Mouse (Mus musculus): Measurements from ENCODE around the gene Atp6v0a1. TPM values are rescaled to one million over a fixed set of nuclear protein-coding genes. Genes with fewer than 3 reads are reported as not detected.

The Atp6v0a1 gene
- polyA plus RNA-seq, 1 experiment from 2014 or later = 35.0 TPM

DNA sequence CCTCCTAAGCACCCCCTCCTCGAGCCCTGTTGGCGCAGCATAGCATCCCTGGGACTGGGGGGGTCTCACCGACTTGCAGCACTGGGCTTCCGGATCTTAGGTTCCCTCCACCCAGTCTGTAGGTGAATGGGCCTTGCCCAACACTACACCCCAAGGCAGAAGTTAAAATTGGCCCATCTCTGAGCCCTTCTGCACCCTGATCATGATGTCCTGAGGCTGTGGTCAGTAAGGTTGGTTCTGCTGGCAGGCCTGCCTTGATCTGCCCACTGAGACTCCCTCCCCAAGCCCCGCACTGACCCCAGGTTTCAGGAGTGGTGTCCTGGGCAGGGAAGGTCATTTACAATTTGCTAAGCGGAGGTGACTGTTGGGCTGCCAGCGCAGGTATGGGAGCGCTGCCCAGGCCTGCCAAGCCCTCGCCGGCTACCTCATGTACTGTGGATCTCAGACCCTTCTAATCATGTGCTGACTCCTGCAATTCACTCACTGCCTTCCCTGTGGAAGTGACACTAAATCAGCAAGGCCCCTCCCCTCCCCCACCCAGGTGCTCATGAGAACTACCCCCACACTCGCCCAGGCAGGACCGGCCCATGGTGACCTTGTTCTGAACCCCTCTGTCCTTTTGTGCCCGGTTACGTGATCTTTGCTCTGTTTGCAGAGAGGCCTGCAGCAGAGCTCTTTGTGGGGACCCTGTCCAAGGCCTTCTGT, 53.9 kb downstream of the Atp6v0a1 start:
- ATAC-seq (ENCODE audit: low read depth) (no peak), DNase-seq (ENCODE audit: low spot score) (no peak)
- Histone ChIP-seq H3K36me3 (ENCODE audit: control insufficient read depth, insufficient read depth, low read length) (peaks cover 10% of the 10 kb centered on the region; the same call in 1 of the 2 replicates), H3K9me3 (ENCODE audit: control insufficient read depth, low read length) (no peaks in the 10 kb centered on the region), H3K9ac (ENCODE audit: low read depth, low read length) (peak overlapping the region; percentile 5), H3K27ac (replicated peaks; ENCODE audit: low read depth, low read length) (peak overlapping the region; percentile 92), H3K4me1 (ENCODE audit: control insufficient read depth, insufficient read depth, low read length) (peaks cover 44% of the 10 kb centered on the region), H3K4me2 (ENCODE audit: low read depth, low read length) (no peak overlapping the region), H3K27me3 (replicated peaks; ENCODE audit: control insufficient read depth, insufficient read depth, low read length) (no peaks in the 10 kb centered on the region), H3K4me3 (ENCODE audit: low read depth, low read length) (no peak overlapping the region)
- 71% methylated on average over 14 of the region's 14 CpGs for WGBS

DNA sequence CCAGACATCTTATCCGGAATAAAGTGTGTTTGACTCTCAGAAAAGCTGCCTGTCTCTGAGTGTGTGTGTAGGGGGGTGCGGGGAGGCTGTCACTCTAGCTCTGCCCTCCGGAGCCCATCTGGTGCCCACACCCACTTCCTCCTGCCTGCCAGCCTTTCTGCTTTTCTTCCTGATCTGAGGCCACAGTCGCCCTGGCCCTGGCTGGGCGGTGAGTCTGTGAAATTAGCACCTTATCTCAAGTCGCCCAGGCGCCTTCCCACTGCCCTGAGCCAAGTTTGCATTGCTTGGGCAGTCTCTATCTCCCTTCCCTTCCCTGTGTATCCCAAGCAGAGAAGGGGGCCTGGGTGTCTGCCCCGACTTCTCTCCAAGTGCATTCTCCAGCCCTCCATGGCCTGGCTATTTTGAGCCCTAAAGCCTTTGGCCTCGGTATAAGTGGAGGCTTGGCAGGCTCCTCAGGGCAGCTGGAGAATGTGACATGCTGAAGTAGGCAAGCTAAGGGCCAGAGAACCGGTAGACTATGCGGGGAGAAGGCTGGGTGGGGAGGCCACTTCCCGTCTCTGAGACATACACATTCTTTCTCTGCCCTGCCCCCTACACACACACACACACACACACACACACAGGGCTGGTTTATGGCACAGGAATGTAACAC, 54.5 kb downstream of the Atp6v0a1 start:
- WGBS = 28% methylated on average over 12 of the region's 12 CpGs
- H3K4me1 ChIP-seq (ENCODE audit: control insufficient read depth, insufficient read depth, low read length) = peaks cover 42% of the 10 kb centered on the region
- H3K27ac ChIP-seq (replicated peaks; ENCODE audit: low read depth, low read length) = peak overlapping the region; percentile 92
- H3K36me3 ChIP-seq (ENCODE audit: control insufficient read depth, insufficient read depth, low read length) = peaks cover 10% of the 10 kb centered on the region; the same call in 1 of the 2 replicates
- no peak overlapping the region for H3K4me2 ChIP-seq (ENCODE audit: low read depth, low read length)
- H3K9me3 ChIP-seq (ENCODE audit: control insufficient read depth, low read length) = no peaks in the 10 kb centered on the region
- H3K4me3 ChIP-seq (ENCODE audit: low read depth, low read length) = no peak overlapping the region
- no peaks in the 10 kb centered on the region for H3K27me3 ChIP-seq (replicated peaks; ENCODE audit: control insufficient read depth, insufficient read depth, low read length)
- peak overlapping the region; percentile 5 for H3K9ac ChIP-seq (ENCODE audit: low read depth, low read length)
- peak; percentile 68 for ATAC-seq (ENCODE audit: low read depth)
- DNase-seq (ENCODE audit: low spot score) = peak; percentile 75

DNA sequence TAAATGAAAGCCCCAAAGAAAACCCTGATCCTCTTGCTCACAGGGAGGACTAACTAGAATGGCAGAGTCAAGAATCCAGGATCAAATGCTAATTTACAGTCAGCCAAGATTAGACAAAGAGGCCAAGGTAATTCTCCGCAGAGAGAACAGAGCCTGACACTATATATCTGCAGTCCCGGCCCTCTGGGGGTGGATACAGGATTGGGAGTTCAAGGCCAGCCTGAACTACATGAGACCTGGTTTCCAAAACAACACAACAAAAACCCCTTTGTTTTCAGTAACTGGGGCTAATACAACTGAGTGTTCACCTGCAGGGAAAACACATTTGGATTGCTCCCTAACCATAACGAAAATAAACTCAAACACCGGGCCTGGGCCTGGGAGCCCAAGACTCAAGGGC, 55.2 kb downstream of the Atp6v0a1 start:
- Histone ChIP-seq H3K27me3 (replicated peaks; ENCODE audit: control insufficient read depth, insufficient read depth, low read length) (peaks cover 4% of the 10 kb centered on the region; the same call in 1 of the 2 replicates), H3K9me3 (ENCODE audit: control insufficient read depth, low read length) (no peaks in the 10 kb centered on the region), H3K27ac (replicated peaks; ENCODE audit: low read depth, low read length) (peak overlapping the region; percentile 92), H3K4me1 (ENCODE audit: control insufficient read depth, insufficient read depth, low read length) (peaks cover 43% of the 10 kb centered on the region), H3K4me3 (ENCODE audit: low read depth, low read length) (no peak overlapping the region), H3K9ac (ENCODE audit: low read depth, low read length) (no peak overlapping the region), H3K36me3 (ENCODE audit: control insufficient read depth, insufficient read depth, low read length) (peaks cover 10% of the 10 kb centered on the region; the same call in 1 of the 2 replicates), H3K4me2 (ENCODE audit: low read depth, low read length) (no peak overlapping the region)
- ATAC-seq (ENCODE audit: low read depth) (no peak), DNase-seq (ENCODE audit: low spot score) (no peak)
- WGBS = 73% methylated on average over 4 of the region's 4 CpGs

DNA sequence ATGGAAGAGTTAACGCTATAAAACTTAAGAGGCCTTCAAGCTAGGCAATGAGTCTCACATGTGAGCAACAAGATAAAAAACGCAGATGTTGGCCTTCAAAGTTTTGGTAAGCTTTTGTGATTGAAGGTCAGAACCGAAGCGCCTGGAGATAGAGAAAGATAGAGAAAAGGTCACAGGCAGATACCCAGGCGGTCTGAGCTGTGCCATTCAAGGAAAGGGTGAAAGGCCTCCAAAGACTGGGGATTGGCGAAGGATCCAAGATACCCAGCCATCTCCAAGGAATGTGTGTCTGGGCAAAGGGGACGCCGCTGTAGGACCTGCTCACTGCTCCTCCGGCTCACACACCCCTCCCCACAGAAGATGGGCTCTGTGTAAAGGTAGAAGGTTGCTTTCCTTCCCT, 55.8 kb downstream of the Atp6v0a1 start:
- H3K4me2 ChIP-seq (ENCODE audit: low read depth, low read length) = no peak overlapping the region
- H3K4me1 ChIP-seq (ENCODE audit: control insufficient read depth, insufficient read depth, low read length) = peaks cover 42% of the 10 kb centered on the region
- H3K36me3 ChIP-seq (ENCODE audit: control insufficient read depth, insufficient read depth, low read length) = peaks cover 10% of the 10 kb centered on the region; the same call in 1 of the 2 replicates
- DNase-seq (ENCODE audit: low spot score) (no peak), ATAC-seq (ENCODE audit: low read depth) (no peak)
- no peak overlapping the region for H3K4me3 ChIP-seq (ENCODE audit: low read depth, low read length)
- H3K27me3 ChIP-seq (replicated peaks; ENCODE audit: control insufficient read depth, insufficient read depth, low read length) = peaks cover 4% of the 10 kb centered on the region; the same call in 1 of the 2 replicates
- H3K27ac ChIP-seq (replicated peaks; ENCODE audit: low read depth, low read length) = no peak overlapping the region
- no peaks in the 10 kb centered on the region for H3K9me3 ChIP-seq (ENCODE audit: control insufficient read depth, low read length)
- WGBS = 94% methylated on average over 9 of the region's 9 CpGs
- H3K9ac ChIP-seq (ENCODE audit: low read depth, low read length) = no peak overlapping the region

DNA sequence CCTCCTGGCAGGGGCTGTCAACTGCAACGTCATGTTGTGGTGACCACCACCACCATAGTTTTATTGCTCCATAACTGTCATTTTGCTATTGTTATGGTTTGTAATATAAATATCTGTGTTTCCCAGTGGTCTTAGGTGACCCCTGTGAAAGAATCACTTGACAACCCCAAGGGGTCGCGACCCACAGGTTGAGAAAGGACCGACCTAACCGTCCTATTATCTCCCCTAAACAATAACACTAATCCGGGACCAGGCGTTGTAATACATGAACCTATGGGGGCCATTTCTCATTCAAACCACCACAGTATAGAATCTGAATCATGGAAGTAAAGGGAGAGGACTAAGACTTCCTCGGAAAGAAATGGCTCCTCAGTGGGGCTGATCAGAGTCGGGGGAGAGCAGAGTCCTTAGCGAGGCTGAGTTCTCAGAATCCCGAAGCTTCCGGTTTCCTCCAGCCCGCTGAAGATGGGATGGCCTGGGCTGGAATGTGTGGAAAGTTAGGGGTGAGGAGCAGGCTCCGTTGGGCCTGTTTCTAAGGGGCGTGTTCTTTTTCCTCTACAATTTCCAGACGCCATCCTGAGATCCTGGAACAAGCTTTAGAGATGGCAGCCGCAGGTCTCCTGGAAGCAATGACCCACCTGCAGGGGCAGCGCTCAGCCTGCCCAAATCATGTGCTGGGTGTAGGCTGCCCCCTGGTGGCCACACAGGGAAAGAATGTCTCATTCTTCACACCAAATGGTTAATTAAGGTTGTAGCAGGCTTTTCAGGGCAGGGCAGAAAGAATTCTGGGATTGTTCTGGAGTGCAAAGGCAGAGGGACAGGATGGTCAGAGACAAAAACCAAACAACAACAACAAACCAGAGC, 57.5 kb downstream of the Atp6v0a1 start:
- Histone ChIP-seq H3K27me3 (replicated peaks; ENCODE audit: control insufficient read depth, insufficient read depth, low read length) (peaks cover 6% of the 10 kb centered on the region; the same call in 1 of the 2 replicates), H3K27ac (replicated peaks; ENCODE audit: low read depth, low read length) (no peak overlapping the region), H3K9ac (ENCODE audit: low read depth, low read length) (peak overlapping the region; percentile 28; the same call in 1 of the 2 replicates), H3K4me3 (ENCODE audit: low read depth, low read length) (peak overlapping the region; percentile 21), H3K4me1 (ENCODE audit: control insufficient read depth, insufficient read depth, low read length) (peaks cover 32% of the 10 kb centered on the region), H3K36me3 (ENCODE audit: control insufficient read depth, insufficient read depth, low read length) (peaks cover 10% of the 10 kb centered on the region; the same call in 1 of the 2 replicates), H3K9me3 (ENCODE audit: control insufficient read depth, low read length) (no peaks in the 10 kb centered on the region), H3K4me2 (ENCODE audit: low read depth, low read length) (peak overlapping the region; percentile 51)
- DNase-seq (ENCODE audit: low spot score) = peak; percentile 84
- WGBS = 24% methylated on average over 18 of the region's 18 CpGs
- ATAC-seq (ENCODE audit: low read depth) = no peak

DNA sequence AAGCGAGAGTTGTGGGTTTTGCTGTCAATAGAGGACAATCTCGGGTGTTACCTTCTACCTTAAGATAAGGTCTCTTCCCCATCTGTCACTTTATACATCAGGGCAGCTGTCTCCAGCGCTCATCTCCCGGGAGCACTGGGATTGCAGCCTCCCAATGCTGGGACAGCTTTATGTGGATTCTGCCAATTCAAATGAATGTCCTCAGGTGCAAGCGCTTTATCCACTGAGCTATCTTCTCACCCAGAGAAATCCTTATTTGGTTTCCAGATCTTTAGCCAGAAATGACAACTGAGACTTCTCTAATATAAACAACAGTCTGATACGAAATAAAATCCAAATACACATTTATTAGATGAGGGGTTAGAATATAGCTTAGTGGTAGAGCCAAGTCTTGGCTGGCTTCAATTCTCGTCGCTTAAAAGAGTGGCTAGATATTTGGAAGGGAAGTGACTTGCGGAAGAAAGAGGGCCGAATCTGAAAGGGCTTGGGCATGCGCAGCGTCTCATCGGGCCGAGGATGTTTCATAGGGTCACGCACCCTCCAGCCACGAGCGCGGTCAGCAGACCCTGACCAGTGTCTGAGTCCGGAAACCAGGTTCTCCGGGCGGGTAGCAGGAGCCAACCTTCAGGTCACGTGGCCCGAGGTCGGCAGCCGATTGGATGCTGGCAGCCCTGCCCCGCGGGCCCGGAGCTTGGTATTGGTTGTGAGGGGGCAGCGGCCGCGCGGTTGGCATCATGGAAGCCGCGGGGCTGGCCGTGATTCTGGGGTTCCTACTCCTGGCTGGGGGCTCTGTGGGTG, 60.3 kb downstream of the Atp6v0a1 start, which contains the start of gene Naglu:
Gene Naglu, plus strand, starts transcription at position 622 of the 798 bp plus-strand sequence.
- Histone ChIP-seq H3K9me3 (ENCODE audit: control insufficient read depth, low read length) (no peaks in the 10 kb centered on the region), H3K4me1 (ENCODE audit: control insufficient read depth, insufficient read depth, low read length) (peaks cover 11% of the 10 kb centered on the region), H3K27me3 (replicated peaks; ENCODE audit: control insufficient read depth, insufficient read depth, low read length) (peaks cover 8% of the 10 kb centered on the region; the same call in 1 of the 2 replicates), H3K27ac (replicated peaks; ENCODE audit: low read depth, low read length) (no peak within 1 kb of the TSS), H3K4me3 (ENCODE audit: low read depth, low read length) (peak within 1 kb of the TSS; percentile 83), H3K36me3 (ENCODE audit: control insufficient read depth, insufficient read depth, low read length) (no peaks in the 10 kb centered on the region), H3K9ac (ENCODE audit: low read depth, low read length) (peak within 1 kb of the TSS; percentile 79), H3K4me2 (ENCODE audit: low read depth, low read length) (peak within 1 kb of the TSS; percentile 99)
- 4% methylated on average over 35 of the region's 35 CpGs for WGBS
- DNase-seq (ENCODE audit: low spot score) = peak; percentile 95
- ATAC-seq (ENCODE audit: low read depth) = peak; percentile 87

DNA sequence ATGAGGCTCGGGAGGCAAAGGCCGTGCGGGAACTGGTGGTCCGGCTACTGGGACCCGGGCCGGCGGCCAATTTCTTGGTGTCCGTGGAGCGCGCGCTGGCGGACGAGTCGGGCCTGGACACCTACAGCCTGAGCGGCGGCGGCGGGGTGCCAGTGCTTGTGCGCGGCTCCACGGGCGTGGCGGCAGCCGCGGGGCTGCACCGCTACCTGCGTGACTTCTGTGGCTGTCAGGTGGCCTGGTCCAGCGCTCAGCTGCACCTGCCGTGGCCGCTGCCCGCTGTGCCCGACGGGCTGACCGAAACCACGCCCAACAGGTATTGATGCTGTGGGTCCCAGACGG, 60.9 kb downstream of the Atp6v0a1 start:
- Histone ChIP-seq H3K27ac (replicated peaks; ENCODE audit: low read depth, low read length) (no peak overlapping the region), H3K36me3 (ENCODE audit: control insufficient read depth, insufficient read depth, low read length) (no peaks in the 10 kb centered on the region)

More for the DNA sequence above, 60.9 kb downstream of the Atp6v0a1 start:
- H3K4me2 ChIP-seq (ENCODE audit: low read depth, low read length) = peak overlapping the region; percentile 99
- ATAC-seq (ENCODE audit: low read depth) (peak; percentile 61), DNase-seq (ENCODE audit: low spot score) (no peak)
- H3K27me3 ChIP-seq (replicated peaks; ENCODE audit: control insufficient read depth, insufficient read depth, low read length) = peaks cover 8% of the 10 kb centered on the region; the same call in 1 of the 2 replicates
- 0% methylated on average over 14 of the region's 36 CpGs for WGBS
- peaks cover 10% of the 10 kb centered on the region for H3K4me1 ChIP-seq (ENCODE audit: control insufficient read depth, insufficient read depth, low read length)
- H3K9me3 ChIP-seq (ENCODE audit: control insufficient read depth, low read length) = no peaks in the 10 kb centered on the region
- peak overlapping the region; percentile 79 for H3K9ac ChIP-seq (ENCODE audit: low read depth, low read length)
- peak overlapping the region; percentile 83 for H3K4me3 ChIP-seq (ENCODE audit: low read depth, low read length)

All from embryonic facial prominence, embryonic 14.5 days (tissue).